ENCODE assay signal across 22 mouse cellular contexts in the genomic region with DNA sequence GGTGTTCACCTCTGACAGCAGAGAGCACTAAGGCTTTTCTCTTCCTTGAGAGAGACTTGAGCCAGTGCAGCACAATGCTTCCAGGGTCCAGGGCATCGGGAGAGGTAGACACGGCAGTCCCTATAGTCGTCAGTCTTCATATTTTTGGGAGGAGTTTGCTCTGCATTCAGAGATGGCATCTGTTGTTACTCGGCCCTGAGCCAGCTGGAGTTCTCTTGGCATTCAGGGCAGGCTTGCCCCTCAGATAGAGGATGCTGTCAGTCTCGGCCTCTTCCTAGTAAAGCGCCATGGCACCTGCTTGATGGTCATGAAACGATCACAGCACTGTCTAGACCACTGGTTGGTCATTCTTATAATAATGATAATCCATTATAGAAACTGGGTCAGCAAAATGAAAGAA.
DNase-seq lines count a peak whose midpoint lies in the region; ATAC-seq lines count a peak whose summit lies in the region.
"Had no signal": no experiment of that assay in that cellular context is flagged by ENCODE, and none has a peak within 500 bp of the region (broad histone marks: within the 10 kb centered on the region; RNA-seq: fewer than 3 reads in every experiment).

No protein-coding gene starts in this region.

- no peak overlapping the region for H3K4me3 ChIP-seq in hindbrain, embryonic 14.5 days (replicated peaks; ENCODE audit: low read length)
- H3K4me3 ChIP-seq in hindbrain, embryonic 11.5 days (ENCODE audit: low read depth, low read length) = no peak overlapping the region
- H3K4me3 ChIP-seq: forebrain, embryonic 12.5 days; heart, embryonic 10.5 days; kidney, embryonic 15.5 days; limb, embryonic 10.5 days; midbrain, embryonic 10.5 days; neural tube, embryonic 15.5 days had no signal

- 75% methylated on average over 7 of the region's 7 CpGs for WGBS in hindbrain, embryonic 14.5 days
- WGBS in hindbrain, embryonic 11.5 days = 87% methylated on average over 7 of the region's 7 CpGs

- H3K9me3 ChIP-seq in hindbrain, embryonic 14.5 days (ENCODE audit: control insufficient read depth, low read length) = no peaks in the 10 kb centered on the region
- H3K9me3 ChIP-seq in hindbrain, embryonic 11.5 days (ENCODE audit: control insufficient read depth, low read length) = no peaks in the 10 kb centered on the region
- H3K9me3 ChIP-seq: forebrain, embryonic 12.5 days; G1E; heart, embryonic 10.5 days; kidney, embryonic 15.5 days; limb, embryonic 10.5 days; midbrain, embryonic 10.5 days; neural tube, embryonic 15.5 days had no signal

- ATAC-seq in hindbrain, embryonic 14.5 days (ENCODE audit: low FRiP score) = no peak
- ATAC-seq in hindbrain, embryonic 11.5 days (ENCODE audit: low FRiP score) = no peak
- ATAC-seq: Patski had no signal

- no peaks in the 10 kb centered on the region for H3K4me1 ChIP-seq in hindbrain, embryonic 14.5 days (replicated peaks; ENCODE audit: control insufficient read depth, insufficient read depth, low read length)
- H3K4me1 ChIP-seq in hindbrain, embryonic 11.5 days (replicated peaks; ENCODE audit: control insufficient read depth, insufficient read depth, low read length) = no peaks in the 10 kb centered on the region
- H3K4me1 ChIP-seq: forebrain, embryonic 12.5 days; heart, embryonic 10.5 days; kidney, embryonic 15.5 days; limb, embryonic 10.5 days; midbrain, embryonic 10.5 days had no signal

- peak; percentile 35 for DNase-seq in hindbrain, embryonic 14.5 days (ENCODE audit: low spot score)
- no peak for DNase-seq in hindbrain, embryonic 11.5 days (ENCODE audit: low spot score)
- peak; percentile 66 for DNase-seq in brain, adult 2 months (ENCODE audit: low read depth, low spot score)
- peak; percentile 56 for DNase-seq in cerebellum, adult 11-12 months
- DNase-seq in cerebellum, postnatal 10 days = peak; percentile 84 to 89
- no peak for DNase-seq in kidney, adult 9 months
- DNase-seq in heart, adult 8-10 months (ENCODE audit: low spot score) = no peak
- DNase-seq: adrenal gland, adult 2 months; B cell, adult 2 months; kidney, postnatal 4 days; liver; right cerebral cortex, adult 18-20 months; thymus, adult 2 months had no signal

- H3K27me3 ChIP-seq in hindbrain, embryonic 14.5 days (ENCODE audit: control insufficient read depth, insufficient read depth, low read length) = no peaks in the 10 kb centered on the region
- no peaks in the 10 kb centered on the region for H3K27me3 ChIP-seq in hindbrain, embryonic 11.5 days (ENCODE audit: control insufficient read depth, insufficient read depth, low read length)
- H3K27me3 ChIP-seq: CH12.LX; forebrain, embryonic 12.5 days; kidney, embryonic 15.5 days; neural tube, embryonic 15.5 days; Patski had no signal

- H3K4me2 ChIP-seq in hindbrain, embryonic 14.5 days (replicated peaks) = no peak overlapping the region
- no peak overlapping the region for H3K4me2 ChIP-seq in hindbrain, embryonic 11.5 days (replicated peaks; ENCODE audit: low read depth, low read length)
- H3K4me2 ChIP-seq: forebrain, embryonic 12.5 days; kidney, embryonic 15.5 days; neural tube, embryonic 15.5 days had no signal

- peaks cover 41% of the 10 kb centered on the region for H3K36me3 ChIP-seq in hindbrain, embryonic 14.5 days (replicated peaks; ENCODE audit: control insufficient read depth, insufficient read depth)
- peaks cover 3% of the 10 kb centered on the region; the same call in 1 of the 2 replicates for H3K36me3 ChIP-seq in hindbrain, embryonic 11.5 days (ENCODE audit: control insufficient read depth, insufficient read depth, low read length)

- no peak overlapping the region for H3K27ac ChIP-seq in hindbrain, embryonic 14.5 days
- no peak overlapping the region for H3K27ac ChIP-seq in hindbrain, embryonic 11.5 days (ENCODE audit: low read depth, low read length)
- H3K27ac ChIP-seq: forebrain, embryonic 12.5 days; heart, embryonic 10.5 days; kidney, embryonic 15.5 days; limb, embryonic 10.5 days; midbrain, embryonic 10.5 days; neural tube, embryonic 15.5 days had no signal

- no peak overlapping the region for H3K9ac ChIP-seq in hindbrain, embryonic 14.5 days
- H3K9ac ChIP-seq in hindbrain, embryonic 11.5 days (ENCODE audit: low read depth, low read length) = no peak overlapping the region
- H3K9ac ChIP-seq: forebrain, embryonic 12.5 days; kidney, embryonic 15.5 days; neural tube, embryonic 15.5 days had no signal

Comparison
In these comparisons a context has a peak if more than half of its experiments do, and no peak if none do; other contexts are left out.
1. DNase-seq: peak in hindbrain, embryonic 14.5 days (single experiment), brain, adult 2 months (single experiment), cerebellum, adult 11-12 months (single experiment) and cerebellum, postnatal 10 days (2 of 2); none in hindbrain, embryonic 11.5 days (single experiment), kidney, adult 9 months (single experiment) and heart, adult 8-10 months (single experiment).